Mouse (Mus musculus) midbrain, embryonic 11.5 days (tissue): ENCODE results near the gene Extl2. TPM values are rescaled to one million over a fixed set of nuclear protein-coding genes. Genes with fewer than 3 reads are reported as not detected.
A peak's percentile ranks its signal among the peaks of the same experiment; 100 is the strongest.

Experiments used
- ATAC-seq: fragments of 200-750 bp; cut with Nextera tagmentation; 2 replicates; pipeline ENCODE4 v1.8.0; 2017; ENCODE audit warnings: moderate TSS enrichment, moderate library complexity; ENCODE audit not compliant: low FRiP score
- DNase-seq: peaks from one replicate; pipeline ENCODE4 v3.0.0; 2015; ENCODE audit warnings: low spot score; ENCODE audit errors: missing footprints
- H3K27ac ChIP-seq: fragments of 300-500 bp; sonication (generic); 2 replicates; pipeline ENCODE4 v1.5.1; 2014; ENCODE audit warnings: low read depth, low read length
- H3K27me3 ChIP-seq: fragments of 300-500 bp; sonication (generic); 2 replicates; pipeline ENCODE4 v1.6.1; 2014; ENCODE audit warnings: mild to moderate bottlenecking, low read length, moderate library complexity, mixed read lengths; ENCODE audit not compliant: control insufficient read depth, insufficient read depth
- H3K36me3 ChIP-seq: fragments of 300-500 bp; sonication (generic); 2 replicates; pipeline ENCODE4 v1.6.1; 2014; ENCODE audit warnings: mild to moderate bottlenecking, low read length, moderate library complexity, mixed read lengths; ENCODE audit not compliant: control insufficient read depth, insufficient read depth
- H3K4me1 ChIP-seq: fragments of 300-500 bp; sonication (generic); 2 replicates; pipeline ENCODE4 v1.6.1; 2014; ENCODE audit warnings: low read length; ENCODE audit not compliant: control insufficient read depth, insufficient read depth
- H3K4me2 ChIP-seq: fragments of 300-500 bp; sonication (generic); 2 replicates; pipeline ENCODE4 v1.6.1; 2014; ENCODE audit warnings: mild to moderate bottlenecking, moderate library complexity
- H3K4me3 ChIP-seq: fragments of 300-500 bp; sonication (generic); 2 replicates; pipeline ENCODE4 v1.5.1; 2014; ENCODE audit warnings: low read depth, low read length
- H3K9ac ChIP-seq: fragments of 300-500 bp; sonication (generic); 2 replicates; pipeline ENCODE4 v1.6.1; 2014; ENCODE audit warnings: low read length
- H3K9me3 ChIP-seq: fragments of 300-500 bp; sonication (generic); 2 replicates; pipeline ENCODE4 v1.6.1; 2016; ENCODE audit warnings: low read length; ENCODE audit not compliant: control insufficient read depth
- WGBS: fragments of 180-500 bp; shearing (Covaris S2); extraction: QIAGEN DNeasy Blood & Tissue Kit; methylation state at CpG from one replicate; pipeline ENCODE4 v1.1.7; 2014; 5-methylcytosine and 5-hydroxymethylcytosine counted together
- polyA plus RNA-seq: library from polyadenylated mRNA; unstranded; fragments of >200 nt; fragmentation: Nextera tagmentation; extraction: Ambion mirVana; gene quantifications from 2 replicates; pipeline ENCODE4 v1.2.1, GENCODE M21; 2014

Gene Extl2
- polyA plus RNA-seq, 1 experiment from 2014 or later = 27.3 TPM

- Histone ChIP-seq H3K4me3 (no peak overlapping the region), H3K27ac (no peak overlapping the region), H3K4me1 (no peaks in the 10 kb centered on the region), H3K9ac (no peak overlapping the region), H3K4me2 (no peak overlapping the region), H3K9me3 (no peaks in the 10 kb centered on the region), H3K36me3 (peaks cover 7% of the 10 kb centered on the region; the same call in 1 of the 2 replicates), H3K27me3 (no peaks in the 10 kb centered on the region)
- ATAC-seq = no peak
- DNase-seq = no peak
- 89% methylated on average over 5 of the region's 5 CpGs for WGBS
Observed at GRCm38 (mm10) chr3:115996929-115997328, 10.3 kb upstream of the Extl2 start.

DNA sequence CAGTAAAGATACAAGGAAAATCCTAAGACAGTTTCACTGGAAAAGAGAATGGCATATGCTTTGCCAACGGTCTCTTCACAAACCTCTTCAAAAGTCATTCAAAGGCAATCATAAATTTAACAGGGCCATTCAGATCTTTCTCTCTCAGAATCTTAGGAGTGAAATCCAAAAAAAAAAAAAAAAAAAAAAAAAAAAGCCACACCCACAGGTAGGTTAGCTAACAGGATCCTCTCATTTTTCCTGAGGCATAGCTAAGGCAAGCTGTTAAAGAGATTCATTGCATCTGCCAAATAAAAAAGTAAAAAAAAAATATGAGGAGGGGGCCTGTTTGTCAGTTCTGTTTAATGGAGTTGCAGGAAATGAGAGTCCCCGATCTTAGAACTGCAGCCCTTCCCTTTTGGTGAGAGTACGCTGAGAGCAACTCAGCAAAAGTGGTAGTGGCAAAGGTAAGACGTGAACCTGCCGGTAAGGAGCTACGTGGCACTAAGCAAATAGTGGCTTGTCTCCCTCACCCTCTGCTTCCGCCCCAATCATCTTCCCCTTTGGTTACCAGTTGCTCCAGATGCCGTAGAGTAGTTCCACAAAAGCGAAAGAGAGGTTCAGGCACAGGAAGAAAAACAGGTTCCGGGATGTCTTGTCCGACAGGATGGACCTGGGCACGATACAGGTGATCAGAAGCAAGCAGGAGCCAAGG is 831 bp upstream of the Extl2 start:
- Histone ChIP-seq H3K36me3 (peaks cover 2% of the 10 kb centered on the region; the same call in 1 of the 2 replicates), H3K9ac (peak overlapping the region; percentile 88), H3K9me3 (no peaks in the 10 kb centered on the region), H3K4me1 (peaks cover 12% of the 10 kb centered on the region), H3K27ac (no peak overlapping the region), H3K4me3 (peak overlapping the region; percentile 79), H3K27me3 (no peaks in the 10 kb centered on the region), H3K4me2 (peak overlapping the region; percentile 89)
- ATAC-seq = no peak
- 8% methylated on average over 12 of the region's 12 CpGs for WGBS
- DNase-seq = no peak

DNA sequence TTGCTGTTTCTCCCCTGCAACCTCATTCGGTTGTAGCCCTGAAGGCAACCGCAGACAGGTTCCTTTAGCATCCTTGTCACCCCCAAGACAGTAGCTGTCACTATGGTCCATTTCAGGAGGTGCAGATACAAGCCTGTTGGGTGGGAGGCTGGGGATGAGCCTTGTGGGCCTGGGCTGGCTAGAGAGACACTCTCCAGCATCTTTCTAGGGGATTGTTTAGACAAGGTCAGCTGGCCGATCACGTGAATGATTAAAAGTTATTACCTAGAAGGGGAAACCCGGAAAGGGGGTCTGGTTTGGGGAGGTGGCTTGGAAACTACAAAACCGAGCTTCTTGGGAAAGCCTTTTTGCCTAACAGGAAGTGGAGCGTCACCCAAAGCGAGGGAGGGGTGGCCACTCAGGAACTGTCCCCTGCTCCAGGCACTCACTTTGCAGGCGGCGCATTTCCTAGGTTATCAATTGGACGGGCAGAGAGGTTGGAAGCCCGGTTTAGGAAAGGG is 729 bp downstream of the Extl2 start:
- peak; percentile 97 for DNase-seq
- H3K27me3 ChIP-seq = no peaks in the 10 kb centered on the region
- peak overlapping the region; percentile 89 for H3K4me2 ChIP-seq
- H3K9me3 ChIP-seq = no peaks in the 10 kb centered on the region
- peaks cover 2% of the 10 kb centered on the region; the same call in 1 of the 2 replicates for H3K36me3 ChIP-seq
- 1% methylated on average over 12 of the region's 12 CpGs for WGBS
- peaks cover 12% of the 10 kb centered on the region for H3K4me1 ChIP-seq
- peak overlapping the region; percentile 79 for H3K4me3 ChIP-seq
- ATAC-seq = peak; percentile 72
- H3K9ac ChIP-seq = peak overlapping the region; percentile 64
- peak overlapping the region; percentile 72 for H3K27ac ChIP-seq

DNA sequence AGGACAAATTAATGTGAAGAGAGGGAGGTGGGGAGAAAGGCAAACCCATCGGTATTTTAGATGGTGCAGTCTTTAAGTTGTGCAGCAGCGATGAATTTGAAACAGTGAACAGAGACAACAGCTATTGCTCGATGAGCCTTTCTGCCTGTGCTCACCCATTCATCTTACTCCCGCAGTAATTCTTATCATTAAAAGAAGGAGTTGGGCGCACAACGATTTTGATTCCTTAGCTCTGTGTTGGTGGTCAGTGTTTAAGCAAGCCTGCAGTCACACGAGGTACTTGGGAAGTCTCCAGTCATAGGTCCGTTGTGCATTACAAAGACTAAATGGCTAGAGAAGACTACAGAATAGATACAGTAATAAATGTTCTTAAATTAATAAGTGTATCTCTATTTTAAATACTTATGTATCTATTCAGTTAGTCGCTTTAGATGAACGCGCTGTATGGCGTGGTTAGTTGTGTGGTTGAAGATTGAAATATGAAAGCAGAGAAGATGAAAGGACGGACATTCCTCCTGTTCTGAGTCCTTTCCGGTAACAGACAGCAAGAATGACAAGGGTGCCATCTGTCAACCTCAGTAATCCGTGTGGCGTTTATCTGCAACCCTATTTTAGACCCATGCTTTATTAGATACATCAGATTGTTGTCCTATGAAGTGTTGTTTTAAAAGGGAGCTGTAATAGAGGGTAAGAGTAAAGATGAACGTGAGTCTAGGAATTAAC is 2.5 kb downstream of the Extl2 start:
- Histone ChIP-seq H3K27me3 (no peaks in the 10 kb centered on the region), H3K4me2 (no peak overlapping the region), H3K36me3 (peaks cover 2% of the 10 kb centered on the region; the same call in 1 of the 2 replicates), H3K4me1 (peaks cover 12% of the 10 kb centered on the region), H3K9me3 (no peaks in the 10 kb centered on the region), H3K9ac (no peak overlapping the region), H3K27ac (no peak overlapping the region), H3K4me3 (no peak overlapping the region)
- ATAC-seq (no peak), DNase-seq (no peak)
- 90% methylated on average over 17 of the region's 17 CpGs for WGBS

- Histone ChIP-seq H3K4me1 (no peaks in the 10 kb centered on the region), H3K4me3 (no peak overlapping the region), H3K4me2 (no peak overlapping the region), H3K27me3 (no peaks in the 10 kb centered on the region), H3K36me3 (no peaks in the 10 kb centered on the region), H3K27ac (no peak overlapping the region), H3K9me3 (no peaks in the 10 kb centered on the region), H3K9ac (no peak overlapping the region)
- DNase-seq = no peak
- WGBS = 94% methylated on average over 6 of the region's 6 CpGs
- no peak for ATAC-seq
Observed at GRCm38 (mm10) chr3:116014901-116015300, 7.6 kb downstream of the Extl2 start.

GRCm38 (mm10) chr3:116016116-116016515 is 8.9 kb downstream of the Extl2 start:
- Histone ChIP-seq H3K27me3 (no peaks in the 10 kb centered on the region), H3K36me3 (no peaks in the 10 kb centered on the region), H3K4me2 (no peak overlapping the region), H3K4me1 (no peaks in the 10 kb centered on the region), H3K9ac (no peak overlapping the region), H3K9me3 (no peaks in the 10 kb centered on the region), H3K4me3 (no peak overlapping the region), H3K27ac (no peak overlapping the region)
- ATAC-seq = no peak
- DNase-seq = no peak
- 95% methylated on average over 13 of the region's 13 CpGs for WGBS

- H3K4me2 ChIP-seq = no peak overlapping the region
- no peak overlapping the region for H3K27ac ChIP-seq
- H3K4me1 ChIP-seq = no peaks in the 10 kb centered on the region
- H3K36me3 ChIP-seq = no peaks in the 10 kb centered on the region
- DNase-seq = no peak
- no peak overlapping the region for H3K9ac ChIP-seq
- H3K4me3 ChIP-seq = no peak overlapping the region
- H3K9me3 ChIP-seq = no peaks in the 10 kb centered on the region
- WGBS = 76% methylated on average over 4 of the region's 4 CpGs
- no peaks in the 10 kb centered on the region for H3K27me3 ChIP-seq
- no peak for ATAC-seq
Observed at GRCm38 (mm10) chr3:116018606-116019005, 11.3 kb downstream of the Extl2 start.

DNA sequence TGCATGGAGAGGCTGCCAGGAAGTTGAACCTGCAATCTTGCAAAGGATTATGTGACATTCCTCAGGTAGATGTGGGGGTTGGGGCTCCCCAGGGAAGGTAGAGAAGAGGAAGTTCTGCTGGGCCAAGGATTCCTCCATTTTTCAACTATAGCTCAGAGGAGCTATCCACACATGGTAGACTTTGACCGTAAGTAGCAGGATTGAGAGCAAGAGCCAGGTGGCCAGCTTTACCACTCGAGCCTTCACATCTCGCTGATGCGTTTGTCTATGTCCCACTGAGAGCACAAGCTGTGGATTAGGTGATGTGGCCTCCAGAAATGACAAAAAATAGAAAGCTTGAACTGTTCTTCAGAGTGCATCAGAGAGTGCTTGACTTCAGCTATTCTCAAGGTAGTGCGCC is 11.9 kb downstream of the Extl2 start:
- Histone ChIP-seq H3K36me3 (no peaks in the 10 kb centered on the region), H3K4me1 (no peaks in the 10 kb centered on the region), H3K27ac (no peak overlapping the region), H3K4me3 (no peak overlapping the region), H3K9me3 (no peaks in the 10 kb centered on the region), H3K27me3 (no peaks in the 10 kb centered on the region), H3K4me2 (no peak overlapping the region), H3K9ac (no peak overlapping the region)
- WGBS = 91% methylated on average over 5 of the region's 5 CpGs
- ATAC-seq (no peak), DNase-seq (no peak)

GRCm38 (mm10) chr3:116024236-116024635 is 17.0 kb downstream of the Extl2 start:
- Histone ChIP-seq H3K27ac (no peak overlapping the region), H3K9me3 (no peaks in the 10 kb centered on the region), H3K4me3 (no peak overlapping the region), H3K9ac (no peak overlapping the region), H3K4me1 (no peaks in the 10 kb centered on the region), H3K27me3 (no peaks in the 10 kb centered on the region), H3K36me3 (no peaks in the 10 kb centered on the region), H3K4me2 (no peak overlapping the region)
- no peak for ATAC-seq
- 95% methylated on average over 12 of the region's 12 CpGs for WGBS
- no peak for DNase-seq
